In genomic region chr13:58215253-58215591, GRCm38 (mm10) we compare ENCODE assay signal across 8 mouse cellular contexts. TPM values are rescaled to one million over a fixed set of nuclear protein-coding genes. Genes with fewer than 3 reads are reported as not detected.
DNase-seq lines count a peak whose midpoint lies in the region; ATAC-seq and TF ChIP-seq lines count a peak whose summit lies in the region.

No protein-coding gene starts in this region.

- H3K4me3 ChIP-seq in heart, embryonic 15.5 days = peak overlapping the region; percentile 92
- H3K4me3 ChIP-seq in G1E (ENCODE audit: low read depth, low read length) = peak overlapping the region; percentile 96
- peak overlapping the region; percentile 100 for H3K4me3 ChIP-seq in forebrain, embryonic 16.5 days (replicated peaks; ENCODE audit: low read length)
- H3K4me3 ChIP-seq in midbrain, embryonic 10.5 days = peak overlapping the region; percentile 99

- H3K4me1 ChIP-seq in heart, embryonic 15.5 days (replicated peaks) = peaks cover 30% of the 10 kb centered on the region
- peaks cover 40% of the 10 kb centered on the region for H3K4me1 ChIP-seq in G1E (ENCODE audit: insufficient read depth, low read depth, low read length)
- H3K4me1 ChIP-seq in forebrain, embryonic 16.5 days (replicated peaks; ENCODE audit: control insufficient read depth, insufficient read depth, low read length) = peaks cover 25% of the 10 kb centered on the region
- H3K4me1 ChIP-seq in midbrain, embryonic 10.5 days = peaks cover 40% of the 10 kb centered on the region

- H3K4me2 ChIP-seq in heart, embryonic 15.5 days = peak overlapping the region; percentile 77
- peak overlapping the region; percentile 94 for H3K4me2 ChIP-seq in forebrain, embryonic 16.5 days (ENCODE audit: low read length)

- H3K9me3 ChIP-seq in heart, embryonic 15.5 days (replicated peaks) = no peaks in the 10 kb centered on the region
- no peaks in the 10 kb centered on the region for H3K9me3 ChIP-seq in G1E (replicated peaks)
- no peaks in the 10 kb centered on the region for H3K9me3 ChIP-seq in forebrain, embryonic 16.5 days (ENCODE audit: control insufficient read depth, low read length)
- no peaks in the 10 kb centered on the region for H3K9me3 ChIP-seq in midbrain, embryonic 10.5 days (replicated peaks)

- ATAC-seq in heart, embryonic 15.5 days (replicated peaks; ENCODE audit: insufficient number of reproducible peaks, insufficient read depth, low FRiP score, low read depth) = no peak; the same call in 1 of the 2 replicates
- ATAC-seq in G1E (ENCODE audit: extremely low read depth, insufficient number of reproducible peaks, low FRiP score, poor library complexity, severe bottlenecking) = no peak
- peak; percentile 77 for ATAC-seq in forebrain, embryonic 16.5 days

- TF ChIP-seq CTCF in G1E (IDR thresholded peaks at IDR 0.05; ENCODE audit: low read depth, low read length) = no peak

- WGBS in heart, embryonic 15.5 days = under 1% methylated on average over 47 of the region's 48 CpGs
- under 1% methylated on average over 48 of the region's 48 CpGs for WGBS in forebrain, embryonic 16.5 days
- WGBS in midbrain, embryonic 10.5 days = under 1% methylated on average over 48 of the region's 48 CpGs

- no peak for DNase-seq in heart, postnatal 4 days
- no peak for DNase-seq in G1E (ENCODE audit: low spot score)
- no peak for DNase-seq in midbrain, embryonic 10.5 days (ENCODE audit: low spot score)
- no peak for DNase-seq in left cerebral cortex, adult 8-10 months (ENCODE audit: low spot score in 2 of 2)
- DNase-seq in embryo, embryonic 10 days (ENCODE audit: low spot score) = no peak
- no peak for DNase-seq in urinary bladder, postnatal 10 days (ENCODE audit: low spot score)

- no peaks in the 10 kb centered on the region for H3K36me3 ChIP-seq in heart, embryonic 15.5 days
- H3K36me3 ChIP-seq in G1E (replicated peaks) = peaks cover 21% of the 10 kb centered on the region
- H3K36me3 ChIP-seq in forebrain, embryonic 16.5 days (ENCODE audit: control insufficient read depth, insufficient read depth) = no peaks in the 10 kb centered on the region
- peaks cover 7% of the 10 kb centered on the region; the same call in 1 of the 2 replicates for H3K36me3 ChIP-seq in midbrain, embryonic 10.5 days

- H3K27me3 ChIP-seq in heart, embryonic 15.5 days = no peaks in the 10 kb centered on the region
- H3K27me3 ChIP-seq in G1E (ENCODE audit: insufficient read depth, low read length) = no peaks in the 10 kb centered on the region
- H3K27me3 ChIP-seq in forebrain, embryonic 16.5 days (replicated peaks; ENCODE audit: control insufficient read depth, insufficient read depth, low read length) = 0 out of 2 replicates have a peak, but pooled peaks cover 2% of the 10 kb centered on the region
- peaks cover 6% of the 10 kb centered on the region; the same call in 1 of the 2 replicates for H3K27me3 ChIP-seq in midbrain, embryonic 10.5 days (ENCODE audit: low read depth, poor library complexity, severe bottlenecking)

- peak overlapping the region; percentile 97 for H3K9ac ChIP-seq in heart, embryonic 15.5 days
- peak overlapping the region; percentile 92 for H3K9ac ChIP-seq in forebrain, embryonic 16.5 days (replicated peaks; ENCODE audit: low read depth, low read length)

- H3K27ac ChIP-seq in heart, embryonic 15.5 days = peak overlapping the region; percentile 81
- H3K27ac ChIP-seq in forebrain, embryonic 16.5 days (ENCODE audit: low read length) = peak overlapping the region; percentile 89
- H3K27ac ChIP-seq in midbrain, embryonic 10.5 days (replicated peaks) = peak overlapping the region; percentile 97

RNA-seq across cellular contexts. Expression of gene Ubqln1, which starts 0.2 kb away (rescaled TPM):
- polyA plus RNA-seq in heart, embryonic 15.5 days (2015; fragmentation: Nextera tagmentation; extraction: Ambion mirVana) = 68.4 and 81.4 TPM in 2 replicates
- 10 to 100 TPM; 71.3 to 74.6 TPM for total RNA-seq in heart, postnatal 4 days (2021)
- 103 and 105 TPM in 2 replicates for total RNA-seq in G1E (2014; fragmentation: Nextera tagmentation)
- total RNA-seq in G1E (2017) = 78.1 and 84.1 TPM in 2 replicates
- polyA plus RNA-seq in G1E (2012) = 81.7 and 84.0 TPM in 2 replicates
- 142 and 160 TPM in 2 replicates for polyA plus RNA-seq in forebrain, embryonic 16.5 days (2015; fragmentation: Nextera tagmentation; extraction: Ambion mirVana)
- polyA plus RNA-seq in midbrain, embryonic 10.5 days (2016; fragmentation: Nextera tagmentation; extraction: Ambion mirVana) = 128 and 134 TPM in 2 replicates
- 100 to 1,000 TPM; 146 to 154 (median 149) TPM for total RNA-seq in left cerebral cortex, adult 8-10 months (2022)

RNA-seq across cellular contexts. Expression of gene Idnk, which starts 57.8 kb away (rescaled TPM):
- 29.5 and 30.3 TPM in 2 replicates for polyA plus RNA-seq in heart, embryonic 15.5 days (2015; fragmentation: Nextera tagmentation; extraction: Ambion mirVana)
- total RNA-seq in heart, postnatal 4 days (2021) = 10 to 100 TPM; 16.7 to 17.6 TPM
- total RNA-seq in G1E (2014; fragmentation: Nextera tagmentation) = 63.2 and 66.5 TPM in 2 replicates
- 46.4 and 46.7 TPM in 2 replicates for total RNA-seq in G1E (2017)
- 14.8 and 16.2 TPM in 2 replicates for polyA plus RNA-seq in G1E (2012)
- polyA plus RNA-seq in forebrain, embryonic 16.5 days (2015; fragmentation: Nextera tagmentation; extraction: Ambion mirVana) = 59.0 and 60.0 TPM in 2 replicates
- 56.1 and 62.9 TPM in 2 replicates for polyA plus RNA-seq in midbrain, embryonic 10.5 days (2016; fragmentation: Nextera tagmentation; extraction: Ambion mirVana)
- total RNA-seq in left cerebral cortex, adult 8-10 months (2022) = 10 to 100 TPM; 25.9 to 29.9 (median 28.5) TPM
